Mouse (Mus musculus): ENCODE measurements around the gene Cacna1s. TPM values are rescaled to one million over a fixed set of nuclear protein-coding genes. Genes with fewer than 3 reads are reported as not detected.

Cacna1s gene
- 10 to 100 TPM; 16.4 to 18.1 TPM for total RNA-seq (2021)
- long read RNA-seq, experiment 1, partial matches to known transcripts: 9 of 19 reads
- long read RNA-seq, experiment 1, other reads (novel, unspliced or antisense): 10 of 19 reads
- long read RNA-seq, experiment 2, partial matches to known transcripts: 4 of 7 reads
- long read RNA-seq, experiment 2, other reads (novel, unspliced or antisense): 3 of 7 reads

GRCm38 (mm10) chr1:136052547-136052946, at the start of gene Cacna1s:
TSS of gene Cacna1s (plus strand) at chr1:136052750.
- no peak for DNase-seq

- DNase-seq: no peak
These were observed 46.2 kb upstream of the Cacna1s start, which contains the start of gene Igfn1 for GRCm38 (mm10) chr1:136006292-136006748. TSS of gene Igfn1 (minus strand) at chr1:136006342.

- DNase-seq: peak; percentile 86 to 87
These were observed 45.1 kb upstream of the Cacna1s start, which contains the start of gene Tmem9 for GRCm38 (mm10) chr1:136007211-136008158. TSS of gene Tmem9 (plus strand) at chr1:136008150.

- DNase-seq: no peak
These were observed 44.4 kb upstream of the Cacna1s start for GRCm38 (mm10) chr1:136008159-136008533.

- no peak for DNase-seq
These were observed 42.3 kb upstream of the Cacna1s start for GRCm38 (mm10) chr1:136010247-136010646.

GRCm38 (mm10) chr1:136013513-136013912, 39.0 kb upstream of the Cacna1s start:
- DNase-seq: no peak

- no peak for DNase-seq
These were observed 37.6 kb upstream of the Cacna1s start for GRCm38 (mm10) chr1:136014796-136015502.

GRCm38 (mm10) chr1:136017307-136017706, 35.2 kb upstream of the Cacna1s start:
- peak in 1 of 2 experiments; percentile 14 for DNase-seq

- DNase-seq: peak; percentile 95 to 97
These were observed 34.6 kb upstream of the Cacna1s start for GRCm38 (mm10) chr1:136017907-136018313.

GRCm38 (mm10) chr1:136018390-136019189, 34.0 kb upstream of the Cacna1s start:
- peak; percentile 11 to 20 for DNase-seq

GRCm38 (mm10) chr1:136030201-136030600, 22.3 kb upstream of the Cacna1s start:
- DNase-seq: no peak

GRCm38 (mm10) chr1:136031697-136032096, 20.9 kb upstream of the Cacna1s start:
- no peak for DNase-seq

GRCm38 (mm10) chr1:136032961-136033360, 19.6 kb upstream of the Cacna1s start:
- no peak for DNase-seq

GRCm38 (mm10) chr1:136038746-136039538, 13.6 kb upstream of the Cacna1s start:
- DNase-seq: no peak

- no peak for DNase-seq
These were observed 12.1 kb upstream of the Cacna1s start for GRCm38 (mm10) chr1:136040452-136040851.

GRCm38 (mm10) chr1:136040874-136041273, 11.7 kb upstream of the Cacna1s start:
- no peak for DNase-seq

- peak; percentile 22 to 67 for DNase-seq
These were observed 6.8 kb upstream of the Cacna1s start for GRCm38 (mm10) chr1:136045774-136046173.

- no peak for DNase-seq
These were observed 5.1 kb upstream of the Cacna1s start for GRCm38 (mm10) chr1:136047432-136047831.

- no peak for DNase-seq
These were observed 4.7 kb upstream of the Cacna1s start for GRCm38 (mm10) chr1:136047894-136048293.

- no peak for DNase-seq
These were observed 2.1 kb upstream of the Cacna1s start, which contains the start of gene Ascl5 for GRCm38 (mm10) chr1:136050312-136051012. TSS of gene Ascl5 (plus strand) at chr1:136050804.

All from heart, adult 18-20 months (tissue).